Mouse (Mus musculus) heart, postnatal 0 days (tissue): ENCODE data around the gene Plcl2. TPM values are rescaled to one million over a fixed set of nuclear protein-coding genes. Genes with fewer than 3 reads are reported as not detected.
"Not testable (repeated sequence)": the region's sequence is repeated elsewhere in the genome, so short reads cannot be mapped to it uniquely, and the experiment has no call there.

Source experiments
- ATAC-seq: fragments of 200-750 bp; cut with Nextera tagmentation; 2 replicates; pipeline ENCODE4 v1.8.0; 2017; ENCODE audit warnings: low read depth, moderate number of reproducible peaks, moderate library complexity; ENCODE audit not compliant: insufficient read depth
- DNase-seq: peaks from one replicate; pipeline ENCODE4 v3.0.0-alpha.2; 2016; ENCODE audit warnings: low spot score
- H3K27ac ChIP-seq: fragments of 300-500 bp; sonication (generic); 2 replicates; pipeline ENCODE4 v1.5.1; 2014; ENCODE audit warnings: low read depth, mild to moderate bottlenecking
- H3K27me3 ChIP-seq: fragments of 300-500 bp; sonication (generic); 2 replicates; pipeline ENCODE4 v1.6.1; 2014; ENCODE audit warnings: low read length, mixed read lengths; ENCODE audit not compliant: control insufficient read depth, insufficient read depth
- H3K36me3 ChIP-seq: fragments of 300-500 bp; sonication (generic); replicated peaks from 2 replicates; pipeline ENCODE4 v1.6.1; 2014; ENCODE audit warnings: low read length, mixed read lengths; ENCODE audit not compliant: control insufficient read depth, insufficient read depth
- H3K4me1 ChIP-seq: fragments of 300-500 bp; sonication (generic); 2 replicates; pipeline ENCODE4 v1.6.1; 2014; ENCODE audit warnings: antibody characterized with exemption; ENCODE audit not compliant: control insufficient read depth, insufficient read depth
- H3K4me2 ChIP-seq: fragments of 300-500 bp; sonication (generic); 2 replicates; pipeline ENCODE4 v1.6.1; 2014; ENCODE audit warnings: low read depth, mild to moderate bottlenecking, low read length, moderate library complexity
- H3K4me3 ChIP-seq: fragments of 300-500 bp; sonication (generic); 2 replicates; pipeline ENCODE4 v1.5.1; 2014; ENCODE audit warnings: low read depth, low read length
- H3K9ac ChIP-seq: fragments of 300-500 bp; sonication (generic); replicated peaks from 2 replicates; pipeline ENCODE4 v1.6.1; 2014; ENCODE audit warnings: low read depth, low read length, mixed read lengths
- H3K9me3 ChIP-seq: fragments of 300-500 bp; sonication (generic); replicated peaks from 2 replicates; pipeline ENCODE4 v1.6.1; 2016; ENCODE audit warnings: low read length; ENCODE audit not compliant: control insufficient read depth
- CTCF ChIP-seq: IDR thresholded peaks from 2 replicates; pipeline ENCODE4 v1.5.1; 2016; ENCODE audit warnings: antibody characterized with exemption, control low read depth, low read depth
- EP300 ChIP-seq: IDR thresholded peaks from 2 replicates; pipeline ENCODE4 v1.6.1; 2016; ENCODE audit warnings: antibody characterized with exemption, low read depth
- WGBS: fragments of 180-500 bp; shearing (Covaris S2); extraction: QIAGEN DNeasy Blood & Tissue Kit; methylation state at CpG from one replicate; pipeline ENCODE4 v1.1.7; 2014; 5-methylcytosine and 5-hydroxymethylcytosine counted together
- polyA plus RNA-seq: library from polyadenylated mRNA; unstranded; fragments of >200 nt; fragmentation: Nextera tagmentation; extraction: Ambion mirVana; gene quantifications from 2 replicates; pipeline ENCODE4 v1.2.1, GENCODE M21; 2015
- total RNA-seq: library from RNA; depleted of rRNA; stranded (reverse); fragments of >200 nt; gene quantifications from 2 replicates; pipeline ENCODE4 v1.2.3, GENCODE M21; 2014; ENCODE audit warnings: low replicate concordance

The Plcl2 gene
- total and polyA plus RNA-seq, 2 experiments from 2014 or later: 2.4 to 22.7 TPM

DNA sequence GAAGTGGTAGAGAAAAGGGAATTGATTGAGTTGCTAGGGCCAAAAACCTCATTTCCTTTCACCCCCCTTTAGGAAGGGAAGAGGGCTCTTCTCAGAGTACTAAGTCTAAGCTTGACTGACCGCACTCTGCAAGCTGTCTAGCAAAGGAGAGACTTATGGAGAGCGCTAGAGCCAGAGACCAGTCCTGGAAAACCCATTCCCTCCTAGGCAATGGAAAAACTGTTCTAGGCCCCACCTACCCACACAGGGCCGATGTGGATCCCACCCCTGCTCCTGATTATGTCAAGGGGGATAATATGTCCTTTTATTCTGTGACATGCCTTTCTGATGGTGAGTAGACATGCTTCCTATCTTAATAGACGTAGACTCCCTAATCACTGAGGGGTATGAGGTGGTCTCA, 116.4 kb downstream of the Plcl2 start:
- WGBS: 86% methylated on average over 4 of the region's 4 CpGs
- ATAC-seq: no peak

DNA sequence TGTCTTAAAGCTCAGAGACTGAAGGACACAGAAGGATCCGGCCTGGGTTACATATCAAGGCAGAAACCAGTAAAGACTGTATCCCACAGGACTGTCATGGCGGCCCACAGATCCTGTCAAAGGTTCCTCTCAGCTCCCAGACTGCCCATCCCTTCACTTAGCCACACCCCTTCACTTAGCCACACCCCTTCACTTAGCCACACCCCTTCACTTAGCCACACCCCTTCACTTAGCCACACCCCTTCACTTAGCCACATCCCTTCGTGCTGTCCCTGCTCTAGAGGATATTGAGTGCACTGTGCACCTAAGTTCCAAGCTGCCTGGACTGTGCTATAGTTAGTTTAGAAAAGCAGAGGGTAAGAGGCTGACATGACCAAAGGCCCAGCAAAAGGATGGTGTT, 118.5 kb downstream of the Plcl2 start:
- ATAC-seq (no peak), DNase-seq (no peak)
- no peak overlapping the region for H3K27ac ChIP-seq
- H3K9me3 ChIP-seq: no peaks in the 10 kb centered on the region
- no peak overlapping the region for H3K4me3 ChIP-seq
- no peaks in the 10 kb centered on the region for H3K4me1 ChIP-seq
- no peaks in the 10 kb centered on the region for H3K36me3 ChIP-seq
- TF ChIP-seq EP300: no peak
- TF ChIP-seq CTCF: no peak
- H3K9ac ChIP-seq: no peak overlapping the region
- WGBS: 97% methylated on average over 3 of the region's 3 CpGs
- no peaks in the 10 kb centered on the region for H3K27me3 ChIP-seq
- no peak overlapping the region for H3K4me2 ChIP-seq

More for the DNA sequence above, 116.4 kb downstream of the Plcl2 start:
- no peaks in the 10 kb centered on the region for H3K9me3 ChIP-seq
- H3K4me2 ChIP-seq: no peak overlapping the region
- TF ChIP-seq CTCF (no peak), EP300 (no peak)
- no peak overlapping the region for H3K9ac ChIP-seq
- no peak overlapping the region for H3K27ac ChIP-seq
- no peaks in the 10 kb centered on the region for H3K4me1 ChIP-seq
- H3K27me3 ChIP-seq: no peaks in the 10 kb centered on the region
- DNase-seq: no peak
- no peak overlapping the region for H3K4me3 ChIP-seq
- H3K36me3 ChIP-seq: no peaks in the 10 kb centered on the region

DNA sequence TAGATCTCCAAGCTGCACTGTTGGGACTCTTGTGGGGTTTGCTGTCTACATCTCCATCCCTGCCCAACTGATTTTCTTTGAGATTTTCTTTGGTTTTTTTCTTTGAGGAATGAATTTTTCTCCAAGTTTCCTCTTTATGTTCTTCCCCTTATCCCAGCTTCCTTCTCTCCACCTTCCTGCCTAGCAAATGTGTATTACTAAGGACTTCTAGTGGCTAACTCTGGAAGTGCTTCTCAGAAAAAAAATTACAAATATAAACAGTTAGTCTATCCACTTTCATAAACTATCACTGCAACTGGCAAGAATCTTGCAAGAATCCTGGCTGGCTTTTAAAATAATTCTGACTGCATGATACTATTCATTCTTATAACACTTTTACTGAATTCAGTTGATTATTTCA, 119.5 kb downstream of the Plcl2 start:
- DNase-seq (peak; percentile 54), ATAC-seq (no peak)
- Histone ChIP-seq H3K4me1 (no peaks in the 10 kb centered on the region), H3K9me3 (no peaks in the 10 kb centered on the region), H3K9ac (no peak overlapping the region), H3K27me3 (no peaks in the 10 kb centered on the region), H3K27ac (no peak overlapping the region), H3K36me3 (no peaks in the 10 kb centered on the region), H3K4me3 (no peak overlapping the region), H3K4me2 (no peak overlapping the region)
- TF ChIP-seq CTCF: peak; percentile 55
- TF ChIP-seq EP300: no peak

DNA sequence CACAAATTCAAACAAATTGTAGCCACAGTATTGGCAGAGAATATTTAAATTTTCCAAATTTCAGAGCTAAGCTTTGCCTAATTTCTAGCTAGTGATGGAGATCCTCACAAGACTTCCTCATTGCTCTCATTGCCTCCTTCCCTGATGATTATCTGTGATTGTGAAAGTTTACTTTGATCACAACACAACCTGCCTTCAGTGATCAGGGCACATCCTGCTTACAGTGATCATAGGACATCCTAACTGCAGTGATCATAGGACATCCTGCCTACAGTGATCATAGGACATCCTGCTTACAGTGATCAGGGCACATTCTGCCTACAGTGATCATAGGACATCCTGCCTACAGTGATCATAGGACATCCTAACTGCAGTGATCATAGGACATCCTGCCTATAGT, 121.8 kb downstream of the Plcl2 start:
- DNase-seq, H3K9me3 ChIP-seq, H3K9ac ChIP-seq, H3K27me3 ChIP-seq, H3K36me3 ChIP-seq, H3K4me2 ChIP-seq, ATAC-seq, H3K27ac ChIP-seq, H3K4me3 ChIP-seq: not testable (repeated sequence)
- peaks cover 11% of the 10 kb centered on the region for H3K4me1 ChIP-seq

DNA sequence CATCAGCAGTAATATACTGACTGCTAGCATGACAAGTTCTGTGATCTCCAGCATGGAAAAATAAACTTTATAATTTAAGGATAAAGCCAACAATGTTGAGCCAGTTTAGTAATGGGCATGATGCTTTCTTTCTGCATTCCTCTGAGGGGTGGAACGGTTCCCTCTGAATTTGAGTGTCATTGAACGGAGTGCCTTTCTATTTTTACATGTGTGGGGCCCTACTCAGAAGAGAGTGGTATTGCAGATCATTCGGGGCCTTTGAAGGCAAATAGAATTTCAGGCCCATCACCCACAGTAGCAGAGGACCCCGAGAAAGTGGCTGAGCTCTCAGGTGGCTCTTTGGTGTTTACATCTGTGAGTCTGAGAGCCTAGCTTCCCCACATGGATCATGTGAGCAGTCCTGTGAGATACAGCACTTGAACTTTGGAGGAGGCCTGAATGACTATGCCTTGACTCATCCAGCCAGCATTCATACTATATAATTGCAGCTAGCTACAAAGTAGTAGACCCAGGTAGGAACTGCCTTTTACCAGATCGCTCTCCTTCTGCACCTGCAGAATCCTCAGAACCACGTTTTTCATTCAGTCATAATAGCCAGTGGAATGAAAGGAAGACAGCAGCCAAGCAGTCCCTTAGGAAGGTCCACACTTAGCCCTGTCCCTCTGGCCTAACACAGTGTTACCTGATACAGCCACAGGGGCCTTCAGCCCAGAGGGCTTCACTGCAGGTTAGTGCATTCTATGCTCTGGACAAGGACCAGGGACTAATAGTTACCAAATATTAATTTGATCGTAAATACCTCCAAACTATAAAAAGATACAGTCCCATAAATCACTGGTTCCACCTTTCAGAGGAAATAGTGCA, 125.0 kb downstream of the Plcl2 start:
- H3K4me2 ChIP-seq: peak overlapping the region; percentile 13; the same call in 1 of the 2 replicates
- WGBS: 39% methylated on average over 7 of the region's 7 CpGs

More for the DNA sequence above, 125.0 kb downstream of the Plcl2 start:
- no peaks in the 10 kb centered on the region for H3K36me3 ChIP-seq
- DNase-seq: peak; percentile 38
- no peaks in the 10 kb centered on the region for H3K27me3 ChIP-seq
- H3K4me1 ChIP-seq: peaks cover 11% of the 10 kb centered on the region
- ATAC-seq: peak; percentile 70
- no peak overlapping the region for H3K9ac ChIP-seq
- H3K4me3 ChIP-seq: no peak overlapping the region
- no peak for TF ChIP-seq CTCF
- no peak for TF ChIP-seq EP300
- H3K27ac ChIP-seq: peak overlapping the region; percentile 74
- H3K9me3 ChIP-seq: no peaks in the 10 kb centered on the region
